ENCODE assay signal across 16 mouse cellular contexts in genomic region chr13:107810802-107811192, GRCm38 (mm10).
"Had no signal": no experiment of that assay in that cellular context is flagged by ENCODE, and none has a peak within 500 bp of the region (broad histone marks: within the 10 kb centered on the region; RNA-seq: fewer than 3 reads in every experiment).

No protein-coding gene starts in this region.

- H3K27me3 ChIP-seq: neural tube, embryonic 15.5 days had no signal

- H3K4me3 ChIP-seq: limb, embryonic 10.5 days; midbrain, embryonic 10.5 days; myocyte; neural tube, embryonic 15.5 days had no signal

- H3K9ac ChIP-seq: liver, embryonic 14.5 days; neural tube, embryonic 15.5 days had no signal

- DNase-seq: kidney, adult 8-10 months; kidney, postnatal 25 days; lung, adult 2 months; lung, postnatal 10 days; midbrain, embryonic 14.5 days; right cerebral cortex, adult 18-20 months; right cerebral cortex, postnatal 25 days; thymus, adult 2 months; thymus, postnatal 36 days had no signal

- ATAC-seq: inflammation-experienced regulatory T-cells, adult 6 months; intestine, postnatal 0 days had no signal

- H3K27ac ChIP-seq: limb, embryonic 10.5 days; liver, embryonic 14.5 days; midbrain, embryonic 10.5 days; neural tube, embryonic 15.5 days had no signal

- H3K36me3 ChIP-seq: neural tube, embryonic 15.5 days had no signal

- H3K4me2 ChIP-seq: neural tube, embryonic 15.5 days had no signal

- H3K9me3 ChIP-seq: limb, embryonic 10.5 days; midbrain, embryonic 10.5 days; neural tube, embryonic 15.5 days had no signal
